Mouse (Mus musculus) intestine, postnatal 0 days (tissue): Measurements from ENCODE around the gene Gm7929. TPM values are rescaled to one million over a fixed set of nuclear protein-coding genes. Genes with fewer than 3 reads are reported as not detected.
"Not testable (repeated sequence)": the region's sequence is repeated elsewhere in the genome, so short reads cannot be mapped to it uniquely, and the experiment has no call there.

Experiments
- ATAC-seq: fragments of 200-750 bp; cut with Nextera tagmentation; 2 replicates; pipeline ENCODE4 v1.8.0; 2017; ENCODE audit warnings: mild to moderate bottlenecking, moderate TSS enrichment, moderate library complexity
- H3K27ac ChIP-seq: fragments of 300-500 bp; sonication (generic); 2 replicates; pipeline ENCODE4 v1.5.1; 2014; ENCODE audit warnings: mild to moderate bottlenecking, low read depth, low read length, moderate library complexity
- H3K27me3 ChIP-seq: fragments of 300-500 bp; sonication (generic); replicated peaks from 2 replicates; pipeline ENCODE4 v1.6.1; 2014; ENCODE audit warnings: low read length, mixed read lengths; ENCODE audit not compliant: control insufficient read depth, insufficient read depth
- H3K36me3 ChIP-seq: fragments of 300-500 bp; sonication (generic); 2 replicates; pipeline ENCODE4 v1.6.1; 2014; ENCODE audit warnings: mild to moderate bottlenecking, moderate library complexity; ENCODE audit not compliant: control insufficient read depth, insufficient read depth
- H3K4me1 ChIP-seq: fragments of 300-500 bp; sonication (generic); replicated peaks from 2 replicates; pipeline ENCODE4 v1.6.1; 2014; ENCODE audit warnings: antibody characterized with exemption, low read length, mixed read lengths; ENCODE audit not compliant: control insufficient read depth, insufficient read depth
- H3K4me2 ChIP-seq: fragments of 300-500 bp; sonication (generic); replicated peaks from 2 replicates; pipeline ENCODE4 v1.6.1; 2014; ENCODE audit warnings: low read depth, mild to moderate bottlenecking, moderate library complexity
- H3K4me3 ChIP-seq: fragments of 300-500 bp; sonication (generic); 2 replicates; pipeline ENCODE4 v1.5.1; 2014; ENCODE audit warnings: low read depth, low read length
- H3K9ac ChIP-seq: fragments of 300-500 bp; sonication (generic); 2 replicates; pipeline ENCODE4 v1.6.1; 2014; ENCODE audit warnings: mild to moderate bottlenecking, low read depth, low read length
- H3K9me3 ChIP-seq: fragments of 300-500 bp; sonication (generic); 2 replicates; pipeline ENCODE4 v1.6.1; 2016; ENCODE audit warnings: mixed run types; ENCODE audit not compliant: control insufficient read depth
- WGBS: fragments of 180-500 bp; shearing (Covaris S2); extraction: QIAGEN DNeasy Blood & Tissue Kit; methylation state at CpG from one replicate; pipeline ENCODE4 v1.1.7; 2014; 5-methylcytosine and 5-hydroxymethylcytosine counted together
- polyA plus RNA-seq: library from polyadenylated mRNA; unstranded; fragments of >200 nt; fragmentation: Nextera tagmentation; extraction: Ambion mirVana; gene quantifications from 2 replicates; pipeline ENCODE4 v1.2.1, GENCODE M21; 2015

Gm7929 gene
- polyA plus RNA-seq, result not detected in 2 replicates

DNA sequence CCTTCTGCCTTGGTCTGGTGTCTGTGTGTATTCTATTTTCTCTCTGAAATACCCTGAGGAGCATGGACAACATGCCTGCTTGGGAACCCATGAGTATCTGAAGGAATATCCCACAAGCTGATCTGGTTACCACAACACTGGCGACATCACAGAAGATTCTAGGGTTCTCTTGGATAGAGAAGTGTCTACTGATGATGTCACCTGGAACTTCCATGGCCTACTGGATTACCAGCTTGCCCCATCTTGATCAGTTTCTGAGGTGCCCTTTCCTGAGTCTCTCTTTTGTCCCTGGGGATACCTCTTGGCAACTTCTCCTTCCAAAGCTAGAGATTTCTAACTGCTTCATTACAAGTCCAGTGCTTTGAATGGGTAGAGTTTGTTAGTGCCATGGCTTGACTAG is at the start of gene Gm7929:
Gene Gm7929, minus strand, starts transcription at position 101 of the 400 bp plus-strand sequence.
- not testable (repeated sequence) for H3K9ac ChIP-seq, H3K36me3 ChIP-seq, H3K4me1 ChIP-seq, ATAC-seq, H3K27ac ChIP-seq, H3K4me2 ChIP-seq, H3K4me3 ChIP-seq, H3K9me3 ChIP-seq, H3K27me3 ChIP-seq
- no CpG with 5 or more reads among the region's 1 CpGs for WGBS

DNA sequence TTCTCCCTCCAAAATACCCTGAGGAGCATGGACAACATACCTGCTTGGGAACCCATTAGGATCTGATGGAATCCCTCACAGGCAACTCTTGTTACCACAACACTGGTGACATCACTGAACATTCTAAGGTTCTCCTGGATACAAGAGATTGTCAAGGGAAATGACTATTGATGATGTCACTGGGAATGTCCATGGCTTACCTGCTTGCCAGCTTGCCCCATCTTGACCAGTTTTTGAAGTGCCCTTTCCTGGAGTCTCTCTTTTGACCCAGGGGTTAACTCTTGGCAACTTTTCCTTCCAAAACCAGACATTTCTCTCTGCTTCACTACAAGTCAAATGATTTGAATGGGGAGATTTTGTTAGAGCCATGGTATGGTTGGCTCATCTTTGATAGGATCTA is 21.9 kb upstream of the Gm7929 start, which contains the start of gene Gm47189:
Gene Gm47189, minus strand, starts transcription at position 101 of the 400 bp plus-strand sequence.
- H3K4me3 ChIP-seq, ATAC-seq, H3K9ac ChIP-seq, H3K36me3 ChIP-seq, H3K4me1 ChIP-seq, H3K27ac ChIP-seq, H3K9me3 ChIP-seq, H3K27me3 ChIP-seq, H3K4me2 ChIP-seq: not testable (repeated sequence)

DNA sequence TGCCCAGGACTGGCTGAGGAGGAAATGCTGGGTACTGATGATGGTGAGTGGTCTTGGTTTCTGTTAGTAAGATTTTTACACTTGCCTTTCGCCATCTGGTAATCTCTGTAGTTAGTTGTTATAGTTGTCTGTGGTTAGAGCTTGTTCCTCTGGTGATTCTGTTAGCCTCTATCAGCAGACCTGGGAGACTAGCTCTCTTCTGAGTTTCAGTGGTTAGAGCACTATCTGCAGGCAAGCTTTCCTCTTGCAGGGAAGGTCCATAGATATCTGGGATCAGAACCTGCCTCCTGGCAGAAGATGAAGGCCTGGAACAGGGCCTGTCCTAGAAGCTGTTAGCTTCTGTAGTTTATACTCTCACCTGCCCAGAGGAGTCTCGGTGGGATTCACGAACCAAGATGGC is 5.5 kb upstream of the Gm7929 start:
- not testable (repeated sequence) for H3K4me1 ChIP-seq, H3K27me3 ChIP-seq, H3K9ac ChIP-seq, H3K4me3 ChIP-seq, H3K9me3 ChIP-seq, ATAC-seq, H3K4me2 ChIP-seq, H3K27ac ChIP-seq, H3K36me3 ChIP-seq
- 63% methylated on average over 2 of the region's 3 CpGs for WGBS

- WGBS, result 72% methylated on average over 17 of the region's 17 CpGs
- not testable (repeated sequence) for ATAC-seq, H3K27me3 ChIP-seq, H3K4me2 ChIP-seq, H3K36me3 ChIP-seq, H3K9me3 ChIP-seq, H3K4me3 ChIP-seq, H3K9ac ChIP-seq, H3K4me1 ChIP-seq, H3K27ac ChIP-seq
These were observed 27.0 kb downstream of the Gm7929 start for GRCm38 (mm10) chr14:41723437-41723836.

GRCm38 (mm10) chr14:41717180-41717579 is 33.2 kb downstream of the Gm7929 start:
- not testable (repeated sequence) for ATAC-seq
- WGBS, result 77% methylated on average over 1 of the region's 1 CpGs

GRCm38 (mm10) chr14:41701785-41702184 is 48.6 kb downstream of the Gm7929 start, which contains the start of gene Gm8068:
Gene Gm8068, minus strand, starts transcription at chr14:41701885.
- not testable (repeated sequence) for H3K9me3 ChIP-seq, H3K4me3 ChIP-seq, H3K36me3 ChIP-seq, H3K27me3 ChIP-seq, H3K9ac ChIP-seq, H3K27ac ChIP-seq, H3K4me1 ChIP-seq, H3K4me2 ChIP-seq, ATAC-seq
- WGBS, result no CpG with 5 or more reads among the region's 3 CpGs

More at GRCm38 (mm10) chr14:41717180-41717579, 33.2 kb downstream of the Gm7929 start:
- not testable (repeated sequence) for H3K9me3 ChIP-seq, H3K4me2 ChIP-seq, H3K27me3 ChIP-seq, H3K9ac ChIP-seq, H3K36me3 ChIP-seq, H3K4me1 ChIP-seq, H3K4me3 ChIP-seq, H3K27ac ChIP-seq

Other genes starting within 250 kb of the Gm7929 start
- gene Gm7970, start 195.0 kb downstream of the Gm7929 start, polyA plus RNA-seq, result not detected in 2 replicates
- gene 1700049E17Rik2, start 177.4 kb downstream of the Gm7929 start, polyA plus RNA-seq, result not detected in 2 replicates
- not detected in 2 replicates for gene Gm3072, start 126.0 kb downstream of the Gm7929 start, polyA plus RNA-seq
- not detected in 2 replicates for gene Gm3676, start 104.1 kb downstream of the Gm7929 start, polyA plus RNA-seq
- not detected in 2 replicates for gene Gm8068, start 48.7 kb downstream of the Gm7929 start, polyA plus RNA-seq
- not detected in 2 replicates for gene Gm47189, start 21.8 kb upstream of the Gm7929 start, polyA plus RNA-seq
- not detected in 2 replicates for gene Gm7980, start 156.7 kb upstream of the Gm7929 start, polyA plus RNA-seq
- gene 1700049E17Rik1, start 174.3 kb upstream of the Gm7929 start, polyA plus RNA-seq, result not detected in 2 replicates
- not detected in 2 replicates for gene 1700024B05Rik, start 193.4 kb upstream of the Gm7929 start, polyA plus RNA-seq
- gene Gm6401, start 217.3 kb upstream of the Gm7929 start, polyA plus RNA-seq, result not detected in 2 replicates
- gene Gm3543, start 232.7 kb upstream of the Gm7929 start, polyA plus RNA-seq, result not detected in 2 replicates